Mouse (Mus musculus): ENCODE measurements around the gene Rap1gap2.

- no peak for TF ChIP-seq CTCF (IDR thresholded peaks at IDR 0.05 in 2 of 3, conservative IDR thresholded peaks at IDR 0.05 in 1 of 3; ENCODE audit: control insufficient read depth in 1 of 3, insufficient read depth in 1 of 3, low read depth in 2 of 3, low read length in 3 of 3, poor library complexity in 1 of 3, severe bottlenecking in 1 of 3)
- no peak for TF ChIP-seq POLR2A (IDR thresholded peaks at IDR 0.05; ENCODE audit: control insufficient read depth in 1 of 2, insufficient read depth in 1 of 2, low read depth in 1 of 2, low read length in 2 of 2, poor library complexity in 1 of 2)
- TF ChIP-seq GABPA (IDR thresholded peaks at IDR 0.05; ENCODE audit: low read depth, low read length): no peak
- no peak for TF ChIP-seq CHD2 (IDR thresholded peaks at IDR 0.05; ENCODE audit: low read length)
- no peak for TF ChIP-seq SMC3 (IDR thresholded peaks at IDR 0.05; ENCODE audit: low read depth, low read length)
- TF ChIP-seq SIN3A (IDR thresholded peaks at IDR 0.05; ENCODE audit: low read length): no peak
- no peak for TF ChIP-seq TBP (IDR thresholded peaks at IDR 0.05; ENCODE audit: low read depth, low read length)
- peak; percentile 44 to 51; a peak in 3 of 4 replicates for TF ChIP-seq EP300 (IDR thresholded peaks at IDR 0.05; ENCODE audit: low read depth in 1 of 2, low read length in 2 of 2)
Observed at GRCm38 (mm10) chr11:74648676-74649075, 38.0 kb upstream of the Rap1gap2 start.
